Mouse (Mus musculus) heart, adult 2 months (tissue): ENCODE results near the gene Mrpl24. TPM values are rescaled to one million over a fixed set of nuclear protein-coding genes. Genes with fewer than 3 reads are reported as not detected.

Experiments used
- DNase-seq, 2 experiments: peaks; one replicate each; pipeline ENCODE4 v3.0.0; 2021
- H3K27ac ChIP-seq: fragments of 200-600 bp; 2 replicates; pipeline ENCODE4 v1.8.1; 2022
- H3K27me3 ChIP-seq: fragments of 200-500 bp; 2 replicates; pipeline ENCODE4 v1.6.1; 2012; ENCODE audit warnings: mild to moderate bottlenecking, low read length, inconsistent platforms, mixed read lengths; ENCODE audit not compliant: control insufficient read depth, insufficient read depth
- H3K36me3 ChIP-seq: fragments of 200-500 bp; 2 replicates; pipeline ENCODE4 v1.6.1; 2012; ENCODE audit warnings: low read length, inconsistent platforms; ENCODE audit not compliant: control insufficient read depth, insufficient read depth
- H3K4me1 ChIP-seq: fragments of 200-500 bp; 2 replicates; pipeline ENCODE4 v1.6.1; 2011; ENCODE audit warnings: low read length; ENCODE audit not compliant: control insufficient read depth, insufficient read depth
- H3K4me3 ChIP-seq: fragments of 200-600 bp; 2 replicates; pipeline ENCODE4 v1.8.1; 2022
- H3K79me2 ChIP-seq: fragments of 200-500 bp; replicated peaks from 2 replicates; pipeline ENCODE4 v1.6.1; 2012; ENCODE audit warnings: mild to moderate bottlenecking, inconsistent platforms, low read length, moderate library complexity, mixed read lengths; ENCODE audit not compliant: control insufficient read depth, insufficient read depth
- H3K9ac ChIP-seq: fragments of 200-500 bp; 2 replicates; pipeline ENCODE4 v1.6.1; 2012; ENCODE audit warnings: low read depth, mild to moderate bottlenecking, control low read depth, inconsistent platforms, low read length, mixed read lengths
- CTCF ChIP-seq: fragments of 200-600 bp; IDR thresholded peaks from 2 replicates; pipeline ENCODE4 v1.8.1; 2022; ENCODE audit warnings: antibody characterized with exemption, mild to moderate bottlenecking, moderate library complexity
- EP300 ChIP-seq: fragments of 200-500 bp; IDR thresholded peaks from 2 replicates; pipeline ENCODE4 v1.6.1; 2011; ENCODE audit warnings: low read depth, low read length, control low read depth; ENCODE audit not compliant: insufficient read depth
- POLR2A ChIP-seq: fragments of 200-500 bp; IDR thresholded peaks from 2 replicates; pipeline ENCODE4 v1.6.1; 2011; ENCODE audit warnings: mild to moderate bottlenecking, low read depth, low read length, control low read depth; ENCODE audit not compliant: insufficient read depth
- WGBS: fragments of 180-500 bp; shearing (Covaris S2); methylation state at CpG from one replicate; pipeline ENCODE4 v1.1.7; 2018; 5-methylcytosine and 5-hydroxymethylcytosine counted together
- intact Hi-C: fragments of 180-260 bp; cut with DNase I; formaldehyde crosslinking; loops from one replicate; pipeline ENCODE4 v1.15.1; 2025
- polyA plus RNA-seq: library from polyadenylated mRNA; depleted of rRNA; stranded (reverse); fragments of >200 nt; gene quantifications from 2 replicates; pipeline ENCODE4 v1.2.3, GENCODE M21; 2012
- total RNA-seq, 2 experiments: library from RNA; stranded (reverse); gene quantifications; 2 replicates each; pipeline ENCODE4 v1.2.3; 2021

Gene Mrpl24
- total and polyA plus RNA-seq, 3 experiments = 53.3 to 71.9 (median 70.4) TPM

GRCm38 (mm10) chr3:87945781-87946540, 26.7 kb downstream of the Mrpl24 start:
- peaks cover 8% of the 10 kb centered on the region; the same call in 1 of the 2 replicates for H3K27me3 ChIP-seq
- H3K4me3 ChIP-seq = no peak overlapping the region
- H3K36me3 ChIP-seq = no peaks in the 10 kb centered on the region
- DNase-seq = no peak
- H3K79me2 ChIP-seq = no peaks in the 10 kb centered on the region
- TF ChIP-seq CTCF = no peak
- no peak for TF ChIP-seq EP300
- no peak for TF ChIP-seq POLR2A
- no peak overlapping the region for H3K27ac ChIP-seq
- WGBS = 51% methylated on average over 12 of the region's 12 CpGs
- no peak overlapping the region for H3K9ac ChIP-seq
- peaks cover 5% of the 10 kb centered on the region for H3K4me1 ChIP-seq
- intact Hi-C loops = no loop called here

GRCm38 (mm10) chr3:87946541-87946860, 27.2 kb downstream of the Mrpl24 start:
- Histone ChIP-seq H3K4me3 (no peak overlapping the region), H3K36me3 (no peaks in the 10 kb centered on the region), H3K27ac (no peak overlapping the region), H3K27me3 (peaks cover 9% of the 10 kb centered on the region), H3K9ac (no peak overlapping the region), H3K79me2 (no peaks in the 10 kb centered on the region), H3K4me1 (peaks cover 5% of the 10 kb centered on the region)
- TF ChIP-seq POLR2A = no peak
- TF ChIP-seq EP300 = no peak
- TF ChIP-seq CTCF = no peak
- intact Hi-C loops = no loop called here
- DNase-seq = no peak
- 40% methylated on average over 1 of the region's 1 CpGs for WGBS

GRCm38 (mm10) chr3:87947056-87947810, 27.9 kb downstream of the Mrpl24 start:
- Histone ChIP-seq H3K27me3 (peaks cover 10% of the 10 kb centered on the region), H3K79me2 (no peaks in the 10 kb centered on the region), H3K36me3 (no peaks in the 10 kb centered on the region), H3K4me3 (no peak overlapping the region), H3K27ac (no peak overlapping the region), H3K4me1 (peaks cover 5% of the 10 kb centered on the region), H3K9ac (no peak overlapping the region)
- 16% methylated on average over 26 of the region's 26 CpGs for WGBS
- TF ChIP-seq EP300 (no peak), POLR2A (no peak), CTCF (no peak)
- intact Hi-C loops = no loop called here
- no peak for DNase-seq

GRCm38 (mm10) chr3:87947811-87948199, 28.5 kb downstream of the Mrpl24 start:
- no peak overlapping the region for H3K4me3 ChIP-seq
- no peak for TF ChIP-seq EP300
- TF ChIP-seq CTCF = no peak
- no peak for TF ChIP-seq POLR2A
- intact Hi-C loops = no loop called here
- H3K4me1 ChIP-seq = peaks cover 5% of the 10 kb centered on the region
- no peaks in the 10 kb centered on the region for H3K79me2 ChIP-seq
- H3K36me3 ChIP-seq = no peaks in the 10 kb centered on the region
- DNase-seq = no peak
- no peak overlapping the region for H3K27ac ChIP-seq
- H3K9ac ChIP-seq = no peak overlapping the region
- WGBS = 2% methylated on average over 17 of the region's 17 CpGs
- H3K27me3 ChIP-seq = peaks cover 10% of the 10 kb centered on the region

- H3K36me3 ChIP-seq = no peaks in the 10 kb centered on the region
- TF ChIP-seq CTCF = no peak
- no peak for TF ChIP-seq POLR2A
- no peak for TF ChIP-seq EP300
- H3K4me1 ChIP-seq = peaks cover 5% of the 10 kb centered on the region
- H3K4me3 ChIP-seq = no peak within 1 kb of the TSS
- no peak within 1 kb of the TSS for H3K27ac ChIP-seq
- WGBS = 5% methylated on average over 35 of the region's 35 CpGs
- peaks cover 10% of the 10 kb centered on the region for H3K27me3 ChIP-seq
- no peak for DNase-seq
- intact Hi-C loops = no loop called here
- no peaks in the 10 kb centered on the region for H3K79me2 ChIP-seq
- no peak within 1 kb of the TSS for H3K9ac ChIP-seq
Measured at GRCm38 (mm10) chr3:87948378-87949265, 29.3 kb downstream of the Mrpl24 start, which contains the start of gene Crabp2. Gene Crabp2 (plus strand): TSS chr3:87948666.
